Comparison of ENCODE assay signal across 28 mouse cellular contexts in the genomic region with DNA sequence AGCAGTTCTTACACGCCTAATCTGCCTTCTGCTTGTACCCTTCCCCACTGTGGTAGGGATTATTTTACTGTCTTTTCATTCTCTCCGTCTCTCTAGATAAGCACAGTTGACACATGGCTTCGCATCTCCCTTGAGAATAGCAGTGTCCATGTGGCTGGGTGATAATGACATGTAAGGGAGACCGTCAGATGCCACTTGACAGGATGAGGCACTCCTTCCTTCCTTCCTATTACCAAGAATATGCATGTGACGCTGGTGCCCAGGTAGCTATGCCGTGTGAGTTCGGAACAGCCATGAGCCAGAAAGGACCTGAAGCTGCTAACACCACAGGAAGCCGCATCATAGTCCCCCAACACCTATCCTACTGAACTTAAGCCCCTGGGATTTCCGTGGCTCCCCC. TPM values are rescaled to one million over a fixed set of nuclear protein-coding genes. Genes with fewer than 3 reads are reported as not detected.
DNase-seq lines count a peak whose midpoint lies in the region; ATAC-seq lines count a peak whose summit lies in the region.
"Had no signal": no experiment of that assay in that cellular context is flagged by ENCODE, and none has a peak within 500 bp of the region (broad histone marks: within the 10 kb centered on the region; RNA-seq: fewer than 3 reads in every experiment).

No protein-coding gene starts in this region.

- no peaks in the 10 kb centered on the region for H3K36me3 ChIP-seq in megakaryocyte, embryonic 14.5 days (replicated peaks; ENCODE audit: low read length)
- H3K36me3 ChIP-seq in liver, embryonic 16.5 days (ENCODE audit: control insufficient read depth, insufficient read depth), result no peaks in the 10 kb centered on the region
- H3K36me3 ChIP-seq: limb, embryonic 10.5 days; midbrain, embryonic 10.5 days; neural tube, embryonic 13.5 days had no signal

- ATAC-seq in megakaryocyte, adult 5-6 weeks (ENCODE audit: poor library complexity, severe bottlenecking), result no peak
- ATAC-seq in erythroid progenitor cell, adult 5-6 weeks (replicated peaks; ENCODE audit: low FRiP score, poor library complexity, severe bottlenecking), result peak; percentile 46
- peak; percentile 42 for ATAC-seq in liver, embryonic 16.5 days (ENCODE audit: low read depth)
- ATAC-seq: activated CD4-positive, CD25-positive, alpha-beta regulatory T cell, adult 4 months; Patski had no signal

- peaks cover 43% of the 10 kb centered on the region for H3K4me1 ChIP-seq in megakaryocyte, embryonic 14.5 days
- H3K4me1 ChIP-seq in liver, embryonic 16.5 days (ENCODE audit: control insufficient read depth, low read depth, low read length), result peaks cover 35% of the 10 kb centered on the region

- peaks cover 12% of the 10 kb centered on the region for H3K27me3 ChIP-seq in megakaryocyte, embryonic 14.5 days (replicated peaks)
- no peaks in the 10 kb centered on the region; the same call in 1 of the 2 replicates for H3K27me3 ChIP-seq in liver, embryonic 16.5 days (ENCODE audit: control insufficient read depth, insufficient read depth, low read depth, low read length)
- H3K27me3 ChIP-seq: neural tube, embryonic 13.5 days had no signal

- no peak overlapping the region for H3K4me2 ChIP-seq in liver, embryonic 16.5 days (ENCODE audit: low read depth, low read length)

- H3K4me3 ChIP-seq in megakaryocyte, embryonic 14.5 days (replicated peaks), result peak overlapping the region; percentile 70
- no peak overlapping the region for H3K4me3 ChIP-seq in liver, embryonic 16.5 days (ENCODE audit: low read depth, low read length)
- H3K4me3 ChIP-seq: limb, embryonic 10.5 days; neural tube, embryonic 13.5 days had no signal

- no peak for DNase-seq in cerebellum, adult 18-20 months
- DNase-seq in embryo, embryonic 9.5 days (ENCODE audit: extremely low spot score), result no peak
- no peak for DNase-seq in urinary bladder, postnatal 36 days (ENCODE audit: low spot score in 2 of 2)
- DNase-seq: adrenal gland, postnatal 25 days; cerebellum, adult 11 months; cerebellum, postnatal 36 days; gastrocnemius, postnatal 25 days; kidney, adult 2 months; kidney, postnatal 14 days; lung, adult 18-20 months; lung, postnatal 14 days had no signal

- H3K9ac ChIP-seq in liver, embryonic 16.5 days (ENCODE audit: low read depth, low read length), result no peak overlapping the region

- WGBS in liver, embryonic 16.5 days (ENCODE audit: insufficient replicate concordance), result 18% methylated on average over 9 of the region's 9 CpGs

- H3K9me3 ChIP-seq in megakaryocyte, embryonic 14.5 days, result no peaks in the 10 kb centered on the region; the same call in 1 of the 2 replicates
- H3K9me3 ChIP-seq in liver, embryonic 16.5 days (replicated peaks; ENCODE audit: control insufficient read depth, low read length), result no peaks in the 10 kb centered on the region
- H3K9me3 ChIP-seq: limb, embryonic 10.5 days; midbrain, embryonic 10.5 days; neural tube, embryonic 13.5 days had no signal

- peak overlapping the region; percentile 85 for H3K27ac ChIP-seq in liver, embryonic 16.5 days (ENCODE audit: low read length)
- H3K27ac ChIP-seq: limb, embryonic 10.5 days; neural tube, embryonic 13.5 days had no signal

RNA-seq across cellular contexts. Expression of a gene that starts 33.9 kb away (rescaled TPM):
- polyA plus RNA-seq in megakaryocyte, embryonic 14.5 days (2012; ENCODE audit: insufficient read depth, low replicate concordance), result not detected in 2 replicates
- 0.11 TPM in 1 of 2 replicates, not detected in the other for total RNA-seq in megakaryocyte, adult 5-6 weeks (2015)
- 0.18 TPM in 1 of 2 replicates, not detected in the other for total RNA-seq in megakaryocyte, adult 5-6 weeks (2017)
- not detected in 2 replicates for total RNA-seq in erythroid progenitor cell, adult 5-6 weeks (2015; ENCODE audit: low replicate concordance)
- not detected in 2 replicates for total RNA-seq in erythroid progenitor cell, adult 5-6 weeks (2017; ENCODE audit: low replicate concordance)
- polyA plus RNA-seq in liver, embryonic 16.5 days (2015; fragmentation: Nextera tagmentation; extraction: Ambion mirVana), result not detected in 2 replicates
- total RNA-seq: adrenal gland, postnatal 25 days; gastrocnemius, postnatal 25 days; heart, adult 8-10 months; hematopoietic stem cell, adult 5-6 weeks; layer of hippocampus, adult 8-10 months; left cerebral cortex, adult 8-10 months had no signal
- polyA plus RNA-seq: forebrain, embryonic 14.5 days; heart, embryonic 16.5 days; hindbrain, embryonic 16.5 days; kidney, adult 2 months; limb, embryonic 10.5 days; midbrain, embryonic 10.5 days; neural tube, embryonic 13.5 days; Patski; small intestine, adult 2 months had no signal

RNA-seq across cellular contexts. Expression of a gene that starts 41.4 kb away (rescaled TPM):
- polyA plus RNA-seq in megakaryocyte, embryonic 14.5 days (2012; ENCODE audit: insufficient read depth, low replicate concordance), result 136 and 290 TPM in 2 replicates
- total RNA-seq in megakaryocyte, adult 5-6 weeks (2015), result 3.6 and 4.3 TPM in 2 replicates
- 7.3 and 7.4 TPM in 2 replicates for total RNA-seq in megakaryocyte, adult 5-6 weeks (2017)
- total RNA-seq in erythroid progenitor cell, adult 5-6 weeks (2015; ENCODE audit: low replicate concordance), result 32.7 and 50.8 TPM in 2 replicates
- 28.5 and 35.9 TPM in 2 replicates for total RNA-seq in erythroid progenitor cell, adult 5-6 weeks (2017; ENCODE audit: low replicate concordance)
- 12.7 and 14.0 TPM in 2 replicates for polyA plus RNA-seq in liver, embryonic 16.5 days (2015; fragmentation: Nextera tagmentation; extraction: Ambion mirVana)
- polyA plus RNA-seq: Patski had no signal
